Mouse (Mus musculus): ENCODE results near the gene Katnbl1. TPM values are rescaled to one million over a fixed set of nuclear protein-coding genes. Genes with fewer than 3 reads are reported as not detected.
A peak's percentile ranks its signal among the peaks of the same experiment; 100 is the strongest.
"Not testable (repeated sequence)": the region's sequence is repeated elsewhere in the genome, so short reads cannot be mapped to it uniquely, and the experiment has no call there.

Katnbl1 gene
- polyA plus RNA-seq, 1 experiment, result 26.1 TPM

DNA sequence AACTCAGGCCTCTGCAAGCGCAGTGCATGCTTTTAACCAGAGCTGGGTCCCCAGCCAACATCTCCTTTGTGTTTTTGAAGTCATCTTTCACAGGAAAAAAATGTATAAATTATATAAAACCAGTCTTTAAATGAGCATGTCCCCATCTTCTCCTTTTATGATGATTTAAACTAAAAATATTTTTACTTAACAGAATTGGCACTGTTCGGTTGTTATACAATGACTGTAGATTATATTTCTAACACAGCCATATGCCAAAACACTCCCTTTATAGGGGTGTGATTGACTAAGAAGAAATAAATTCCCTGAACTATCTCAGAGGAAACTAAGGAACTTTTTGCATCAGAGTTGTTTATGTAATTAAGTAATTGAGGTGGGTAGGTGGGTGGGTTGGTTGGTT lies 53.5 kb downstream of the Katnbl1 start:
- H3K27ac ChIP-seq (ENCODE audit: insufficient read depth, low read length), result no peak overlapping the region
- H3K4me1 ChIP-seq (ENCODE audit: control insufficient read depth, insufficient read depth, low read length), result no peaks in the 10 kb centered on the region
- H3K4me3 ChIP-seq (ENCODE audit: insufficient read depth, low read length), result no peak overlapping the region
- TF ChIP-seq CTCF (IDR thresholded peaks at IDR 0.05; ENCODE audit: borderline replicate concordance, insufficient read depth, low read length) (no peak), POLR2A (IDR thresholded peaks at IDR 0.05; ENCODE audit: low read depth, low read length) (no peak)

DNA sequence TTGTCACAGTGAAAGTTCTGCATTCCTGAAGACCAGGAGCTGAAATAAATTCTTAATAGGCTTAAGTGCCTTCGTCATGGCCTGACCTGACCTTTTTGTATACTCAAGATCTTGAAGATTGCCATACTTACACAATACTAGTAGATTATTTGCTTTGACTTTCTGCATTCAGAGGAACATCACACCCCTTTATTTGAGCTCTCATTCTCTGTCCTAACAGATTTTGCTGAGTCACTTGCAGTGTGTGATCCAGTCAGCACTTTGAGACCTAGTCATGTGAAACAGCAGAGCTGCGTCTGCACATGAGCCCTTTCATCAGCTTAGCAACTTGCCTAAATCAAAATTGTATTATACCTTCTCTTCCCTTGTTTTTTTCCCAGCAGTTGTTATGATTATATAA lies 54.3 kb downstream of the Katnbl1 start:
- Histone ChIP-seq H3K4me1 (ENCODE audit: control insufficient read depth, insufficient read depth, low read length) (no peaks in the 10 kb centered on the region), H3K4me3 (ENCODE audit: insufficient read depth, low read length) (no peak overlapping the region), H3K27ac (ENCODE audit: insufficient read depth, low read length) (peak overlapping the region; percentile 68; the same call in 1 of the 2 replicates)
- TF ChIP-seq CTCF (IDR thresholded peaks at IDR 0.05; ENCODE audit: borderline replicate concordance, insufficient read depth, low read length), result no peak
- no peak for TF ChIP-seq POLR2A (IDR thresholded peaks at IDR 0.05; ENCODE audit: low read depth, low read length)

DNA sequence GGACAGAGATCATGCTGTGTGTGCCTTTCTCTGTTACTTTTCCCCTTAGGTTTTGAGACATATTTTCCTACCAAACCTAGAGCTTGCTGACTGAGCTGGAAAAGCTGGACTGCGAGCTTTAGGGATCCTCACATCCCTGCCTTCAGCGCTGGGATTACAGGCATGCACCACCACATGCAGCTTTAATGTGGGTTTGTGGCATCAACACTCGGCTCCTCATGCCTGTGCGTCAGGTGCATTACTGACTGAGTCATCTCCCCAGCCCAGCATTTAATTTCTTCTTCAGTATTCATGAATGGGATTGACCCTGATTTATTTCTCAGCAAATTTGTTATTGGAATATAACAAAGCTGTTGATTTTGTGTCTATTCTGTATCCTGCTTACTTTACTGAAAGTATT lies 57.3 kb downstream of the Katnbl1 start:
- Histone ChIP-seq H3K4me3 (ENCODE audit: insufficient read depth, low read length) (no peak overlapping the region), H3K4me1 (ENCODE audit: control insufficient read depth, insufficient read depth, low read length) (no peaks in the 10 kb centered on the region), H3K27ac (ENCODE audit: insufficient read depth, low read length) (no peak overlapping the region)
- TF ChIP-seq POLR2A (IDR thresholded peaks at IDR 0.05; ENCODE audit: low read depth, low read length), result no peak
- TF ChIP-seq CTCF (IDR thresholded peaks at IDR 0.05; ENCODE audit: borderline replicate concordance, insufficient read depth, low read length), result no peak

DNA sequence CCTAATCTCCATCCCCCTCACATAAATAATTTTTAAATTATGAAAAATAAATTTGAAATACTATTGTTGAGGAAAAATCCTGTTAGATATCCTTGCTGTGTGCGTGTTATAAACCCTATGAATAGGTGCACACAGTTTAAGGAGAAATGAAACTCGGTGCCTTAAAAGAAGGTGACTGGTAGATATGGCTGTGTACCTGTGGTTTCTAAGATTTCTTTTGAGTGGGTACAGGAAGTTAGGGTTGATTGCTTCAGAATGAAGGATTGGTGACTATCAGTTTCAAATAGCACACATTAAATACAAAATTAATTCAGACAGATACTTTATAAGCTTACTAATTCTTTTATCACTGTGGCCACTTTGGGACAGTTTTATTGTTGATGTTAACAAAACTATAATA lies 58.6 kb downstream of the Katnbl1 start:
- no peak overlapping the region for H3K27ac ChIP-seq (ENCODE audit: insufficient read depth, low read length)
- TF ChIP-seq POLR2A (IDR thresholded peaks at IDR 0.05; ENCODE audit: low read depth, low read length) (no peak), CTCF (IDR thresholded peaks at IDR 0.05; ENCODE audit: borderline replicate concordance, insufficient read depth, low read length) (no peak)
- no peaks in the 10 kb centered on the region for H3K4me1 ChIP-seq (ENCODE audit: control insufficient read depth, insufficient read depth, low read length)
- H3K4me3 ChIP-seq (ENCODE audit: insufficient read depth, low read length), result no peak overlapping the region

DNA sequence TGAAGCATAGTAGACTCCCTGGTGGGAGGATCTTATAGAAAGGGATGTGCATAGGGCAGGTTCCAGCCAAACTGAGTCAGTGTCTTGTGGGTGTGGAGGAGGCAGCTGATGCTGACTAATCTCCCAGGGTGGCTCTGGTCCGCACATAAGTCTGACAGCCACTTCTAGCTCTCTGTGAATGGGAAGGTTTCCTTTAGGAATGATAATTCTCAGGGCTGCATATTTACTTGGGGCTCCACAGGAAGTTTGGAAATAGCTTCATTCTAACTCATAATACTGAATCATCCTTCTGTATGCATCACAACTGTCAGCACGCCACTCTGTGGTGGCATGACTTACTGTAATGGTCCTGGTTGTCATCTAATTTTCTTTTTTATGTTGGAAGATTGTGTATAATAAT lies 64.5 kb downstream of the Katnbl1 start:
- TF ChIP-seq POLR2A (IDR thresholded peaks at IDR 0.05; ENCODE audit: low read depth, low read length) (no peak), CTCF (IDR thresholded peaks at IDR 0.05; ENCODE audit: borderline replicate concordance, insufficient read depth, low read length) (no peak)
- Histone ChIP-seq H3K4me1 (ENCODE audit: control insufficient read depth, insufficient read depth, low read length) (peaks cover 9% of the 10 kb centered on the region; the same call in 1 of the 2 replicates), H3K4me3 (ENCODE audit: insufficient read depth, low read length) (no peak overlapping the region), H3K27ac (ENCODE audit: insufficient read depth, low read length) (no peak overlapping the region)

DNA sequence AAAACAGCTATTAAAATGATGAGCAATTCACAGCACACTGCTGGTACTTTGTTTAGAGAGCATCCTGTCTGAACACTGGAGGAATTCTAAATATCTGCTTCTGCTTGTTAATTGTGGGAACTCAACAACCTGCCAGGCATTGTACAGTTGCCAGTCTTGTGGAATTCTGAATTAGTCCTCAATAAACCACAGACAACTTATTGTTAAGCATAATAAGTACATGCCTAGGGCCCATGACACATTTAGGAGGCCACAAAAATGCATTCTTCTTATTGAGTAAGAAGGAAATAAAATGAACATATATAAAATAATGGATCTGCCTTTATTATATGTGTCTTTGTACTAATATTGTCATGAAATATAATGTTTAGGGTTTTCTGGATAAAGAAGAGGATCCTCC lies 66.5 kb downstream of the Katnbl1 start:
- H3K4me3 ChIP-seq (ENCODE audit: insufficient read depth, low read length), result no peak overlapping the region
- H3K27ac ChIP-seq (ENCODE audit: insufficient read depth, low read length), result no peak overlapping the region
- TF ChIP-seq CTCF (IDR thresholded peaks at IDR 0.05; ENCODE audit: borderline replicate concordance, insufficient read depth, low read length) (no peak), POLR2A (IDR thresholded peaks at IDR 0.05; ENCODE audit: low read depth, low read length) (no peak)
- peaks cover 9% of the 10 kb centered on the region; the same call in 1 of the 2 replicates for H3K4me1 ChIP-seq (ENCODE audit: control insufficient read depth, insufficient read depth, low read length)

DNA sequence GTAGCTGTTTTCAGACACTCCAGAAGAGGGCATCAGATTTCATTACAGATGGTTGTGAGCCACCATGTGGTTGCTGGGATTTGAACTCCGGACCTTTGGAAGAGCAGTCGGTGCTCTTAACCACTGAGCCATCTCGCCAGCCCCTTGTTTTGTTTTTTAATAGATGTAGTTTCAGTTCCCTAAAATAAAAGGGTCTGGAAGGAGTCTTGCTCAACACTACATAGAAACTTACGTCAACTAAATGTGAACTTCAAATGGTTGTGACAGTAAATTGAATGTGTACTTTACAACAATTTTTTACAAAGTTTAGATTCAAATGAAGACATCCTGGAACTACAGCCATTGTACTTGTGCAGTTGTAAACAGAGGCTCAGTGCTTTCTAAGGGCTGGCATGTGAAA lies 69.0 kb downstream of the Katnbl1 start:
- not testable (repeated sequence) for H3K4me3 ChIP-seq (ENCODE audit: insufficient read depth, low read length); H3K4me1 ChIP-seq (ENCODE audit: control insufficient read depth, insufficient read depth, low read length); H3K27ac ChIP-seq (ENCODE audit: insufficient read depth, low read length)

DNA sequence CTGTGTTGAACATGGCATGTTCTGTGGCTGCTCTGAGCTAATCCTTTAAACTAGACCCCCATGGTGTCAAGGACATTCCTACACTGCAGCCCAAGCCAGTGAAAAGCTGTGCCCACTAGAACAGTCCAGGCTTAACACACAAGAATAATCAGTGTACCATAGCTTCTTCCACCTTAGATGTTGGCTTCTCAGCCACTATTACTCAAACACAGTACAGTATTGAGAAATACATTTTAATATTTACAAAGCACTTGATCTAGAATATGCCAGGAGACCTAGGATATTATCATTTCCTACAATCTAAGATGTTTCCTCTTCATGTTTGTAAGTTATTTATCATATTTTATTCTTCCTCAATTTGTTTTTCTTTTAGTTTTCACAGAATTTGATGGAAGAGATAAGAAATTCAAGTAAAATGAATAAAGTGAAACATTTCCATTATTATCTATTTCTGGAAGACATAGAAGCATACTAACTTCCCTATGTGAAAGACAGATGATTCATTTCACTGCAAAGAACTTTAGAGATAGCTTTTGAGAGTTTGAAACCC lies 69.6 kb downstream of the Katnbl1 start:
- TF ChIP-seq POLR2A (IDR thresholded peaks at IDR 0.05; ENCODE audit: low read depth, low read length) (no peak), CTCF (IDR thresholded peaks at IDR 0.05; ENCODE audit: borderline replicate concordance, insufficient read depth, low read length) (no peak)
- Histone ChIP-seq H3K4me3 (ENCODE audit: insufficient read depth, low read length) (no peak overlapping the region), H3K4me1 (ENCODE audit: control insufficient read depth, insufficient read depth, low read length) (peaks cover 4% of the 10 kb centered on the region; the same call in 1 of the 2 replicates), H3K27ac (ENCODE audit: insufficient read depth, low read length) (no peak overlapping the region)

DNA sequence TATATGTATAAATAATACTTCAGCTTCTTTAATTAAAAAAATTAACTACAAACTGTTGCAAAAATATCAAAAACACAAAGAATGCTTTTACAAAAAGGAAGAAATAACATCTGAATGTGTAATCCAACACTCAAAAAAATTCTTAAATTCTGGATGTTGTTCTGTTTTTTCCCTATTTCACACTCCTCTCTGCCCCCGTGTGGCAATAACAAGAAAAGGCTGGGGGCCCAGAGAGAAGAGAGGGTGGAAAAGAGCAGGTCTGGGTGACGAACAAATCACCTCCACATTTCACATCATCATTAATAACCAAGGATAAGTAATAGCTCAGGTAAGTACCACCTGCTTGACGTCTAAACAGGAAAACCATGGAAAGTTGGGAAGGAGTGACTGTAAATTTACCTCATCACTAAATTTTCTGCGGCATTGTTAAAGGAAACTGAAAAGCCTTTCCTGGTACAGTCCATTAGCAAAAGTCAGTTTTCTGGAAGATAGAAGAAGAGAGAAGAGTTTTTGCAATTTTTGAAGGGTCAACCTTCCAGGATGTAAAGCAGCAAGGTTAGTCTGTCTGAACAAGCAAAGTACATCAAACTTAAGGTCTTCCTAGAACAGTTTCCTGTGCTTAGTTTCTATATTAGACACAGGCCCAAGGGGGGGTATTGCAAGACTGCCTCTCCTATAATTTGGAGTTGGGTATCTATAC lies 70.7 kb downstream of the Katnbl1 start:
- TF ChIP-seq POLR2A (IDR thresholded peaks at IDR 0.05; ENCODE audit: low read depth, low read length) (no peak), CTCF (IDR thresholded peaks at IDR 0.05; ENCODE audit: borderline replicate concordance, insufficient read depth, low read length) (no peak)
- Histone ChIP-seq H3K27ac (ENCODE audit: insufficient read depth, low read length) (no peak overlapping the region), H3K4me1 (ENCODE audit: control insufficient read depth, insufficient read depth, low read length) (no peaks in the 10 kb centered on the region; the same call in 1 of the 2 replicates), H3K4me3 (ENCODE audit: insufficient read depth, low read length) (no peak overlapping the region)

DNA sequence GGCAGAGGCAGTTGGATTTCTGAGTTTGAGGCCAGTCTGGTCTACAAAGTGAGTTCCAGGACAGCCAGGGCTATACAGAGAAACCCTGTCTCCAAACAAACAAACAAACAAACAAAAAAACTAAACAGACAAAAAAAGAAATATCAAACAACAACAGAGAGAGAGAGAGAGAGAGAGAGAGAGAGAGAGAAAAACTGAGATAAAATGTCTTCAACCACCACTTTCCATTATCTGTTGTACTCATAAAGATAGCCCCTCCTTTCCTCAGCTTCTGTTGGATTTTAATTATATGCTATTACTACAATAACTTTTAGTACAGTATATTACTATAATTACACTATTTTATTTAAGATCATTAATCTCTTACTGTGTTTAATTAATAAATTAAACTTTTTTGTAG lies 73.5 kb downstream of the Katnbl1 start:
- not testable (repeated sequence) for H3K4me1 ChIP-seq (ENCODE audit: control insufficient read depth, insufficient read depth, low read length); H3K27ac ChIP-seq (ENCODE audit: insufficient read depth, low read length); H3K4me3 ChIP-seq (ENCODE audit: insufficient read depth, low read length)
